Mouse (Mus musculus) subcutaneous adipose tissue, adult 2 months (tissue): ENCODE results near the gene Agfg2. TPM values are rescaled to one million over a fixed set of nuclear protein-coding genes. Genes with fewer than 3 reads are reported as not detected.

ENCODE experiments used
- polyA plus RNA-seq: library from polyadenylated mRNA; depleted of rRNA; stranded (reverse); fragments of >200 nt; gene quantifications from 2 replicates; pipeline ENCODE4 v1.2.3, GENCODE M21; 2012; ENCODE audit warnings: low replicate concordance; rRNA removed

Gene Agfg2
- polyA plus RNA-seq: 32.7 and 54.1 TPM in 2 replicates

GRCm38 (mm10) chr5:137684294-137685123 lies at the start of gene Agfg2:
TSS of gene Agfg2 (minus strand) at chr5:137684726.

GRCm38 (mm10) chr5:137645652-137646091 lies 38.9 kb downstream of the Agfg2 start, which contains the start of gene Irs3:
TSS of gene Irs3 (minus strand) at chr5:137645714.

GRCm38 (mm10) chr5:137641054-137641453 lies 43.5 kb downstream of the Agfg2 start, which contains the start of gene Sap25:
TSS of gene Sap25 (plus strand) at chr5:137641334.

GRCm38 (mm10) chr5:137628498-137629305 lies 55.8 kb downstream of the Agfg2 start, which contains the start of the genes Fbxo24, Lrch4 and Gm20605:
TSS of gene Fbxo24 (minus strand) at chr5:137629002.
TSS of gene Lrch4 (plus strand) at chr5:137629121.
TSS of gene Gm20605 (plus strand) at chr5:137629175.

GRCm38 (mm10) chr5:137613550-137613949 lies 71.0 kb downstream of the Agfg2 start, which contains the start of gene Pcolce:
TSS of gene Pcolce (minus strand) at chr5:137613784.

GRCm38 (mm10) chr5:137600619-137601364 lies 83.7 kb downstream of the Agfg2 start, which contains the start of gene Mospd3:
TSS of gene Mospd3 (minus strand) at chr5:137601058.

Other genes starting within 250 kb of the Agfg2 start
- 0.19 and 0.31 TPM in 2 replicates for gene Zan, start 207.7 kb downstream of the Agfg2 start, polyA plus RNA-seq
- gene Pop7, start 182.2 kb downstream of the Agfg2 start, polyA plus RNA-seq: 36.0 and 53.4 TPM in 2 replicates
- 25.9 and 42.7 TPM in 2 replicates for gene Gigyf1, start 166.2 kb downstream of the Agfg2 start, polyA plus RNA-seq
- gene Epo, start 151.5 kb downstream of the Agfg2 start, polyA plus RNA-seq: not detected in 2 replicates
- 882 and 932 TPM in 2 replicates for gene Gnb2, start 151.2 kb downstream of the Agfg2 start, polyA plus RNA-seq
- gene Actl6b, start 131.2 kb downstream of the Agfg2 start, polyA plus RNA-seq: 0.14 and 1.6 TPM in 2 replicates
- 5.8 and 25.3 TPM in 2 replicates for gene Tfr2, start 114.9 kb downstream of the Agfg2 start, polyA plus RNA-seq
- 85.2 and 108 TPM in 2 replicates for gene Mospd3, start 83.7 kb downstream of the Agfg2 start, polyA plus RNA-seq
- gene Pcolce, start 70.9 kb downstream of the Agfg2 start, polyA plus RNA-seq: 140 and 168 TPM in 2 replicates
- gene Fbxo24, start 55.7 kb downstream of the Agfg2 start, polyA plus RNA-seq: 0.71 and 0.79 TPM in 2 replicates
- 37.2 and 60.0 TPM in 2 replicates for gene Lrch4, start 55.6 kb downstream of the Agfg2 start, polyA plus RNA-seq
- gene Gm20605, start 55.6 kb downstream of the Agfg2 start, polyA plus RNA-seq: 14.9 and 32.2 TPM in 2 replicates
- gene Sap25, start 43.4 kb downstream of the Agfg2 start, polyA plus RNA-seq: 60.1 and 83.8 TPM in 2 replicates
- 29.5 and 86.2 TPM in 2 replicates for gene Irs3, start 39.0 kb downstream of the Agfg2 start, polyA plus RNA-seq
- gene Nyap1, start 56.9 kb upstream of the Agfg2 start, polyA plus RNA-seq: 0.77 and 4.9 TPM in 2 replicates
- 77.4 and 106 TPM in 2 replicates for gene Tsc22d4, start 61.0 kb upstream of the Agfg2 start, polyA plus RNA-seq
- gene Ppp1r35, start 94.1 kb upstream of the Agfg2 start, polyA plus RNA-seq: 24.9 and 28.3 TPM in 2 replicates
- gene Mepce, start 102.9 kb upstream of the Agfg2 start, polyA plus RNA-seq: 35.8 and 48.0 TPM in 2 replicates
- gene Zcwpw1, start 103.1 kb upstream of the Agfg2 start, polyA plus RNA-seq: 1.9 and 2.5 TPM in 2 replicates
- gene Pilra, start 151.6 kb upstream of the Agfg2 start, polyA plus RNA-seq: 2.6 and 7.9 TPM in 2 replicates
- 3.9 and 6.1 TPM in 2 replicates for gene Pilrb1, start 173.4 kb upstream of the Agfg2 start, polyA plus RNA-seq
- 4.4 and 4.8 TPM in 2 replicates for gene Pilrb2, start 187.1 kb upstream of the Agfg2 start, polyA plus RNA-seq
- gene Cyp3a13, start 236.9 kb upstream of the Agfg2 start, polyA plus RNA-seq: not detected in 2 replicates